Mouse (Mus musculus) kidney, embryonic 15.5 days (tissue): ENCODE results near the gene Rnf166. TPM values are rescaled to one million over a fixed set of nuclear protein-coding genes. Genes with fewer than 3 reads are reported as not detected.

Source experiments
- ATAC-seq: fragments of 200-750 bp; cut with Nextera tagmentation; replicated peaks from 2 replicates; pipeline ENCODE4 v1.8.0; 2017; ENCODE audit warnings: moderate TSS enrichment; ENCODE audit not compliant: low FRiP score
- H3K27ac ChIP-seq: fragments of 300-500 bp; sonication (generic); 2 replicates; pipeline ENCODE4 v1.5.1; 2015; ENCODE audit warnings: mild to moderate bottlenecking, inconsistent platforms
- H3K27me3 ChIP-seq: fragments of 300-500 bp; sonication (generic); 2 replicates; pipeline ENCODE4 v1.6.1; 2015; ENCODE audit warnings: inconsistent platforms
- H3K36me3 ChIP-seq: fragments of 300-500 bp; sonication (generic); 2 replicates; pipeline ENCODE4 v1.6.1; 2015; ENCODE audit warnings: inconsistent platforms
- H3K4me1 ChIP-seq: fragments of 300-500 bp; sonication (generic); 2 replicates; pipeline ENCODE4 v1.6.1; 2015; ENCODE audit warnings: inconsistent platforms
- H3K4me2 ChIP-seq: fragments of 300-500 bp; sonication (generic); 2 replicates; pipeline ENCODE4 v1.6.1; 2015; ENCODE audit warnings: moderate library complexity, mild to moderate bottlenecking, inconsistent platforms
- H3K4me3 ChIP-seq: fragments of 300-500 bp; sonication (generic); replicated peaks from 2 replicates; pipeline ENCODE4 v1.5.1; 2015; ENCODE audit warnings: mild to moderate bottlenecking, inconsistent platforms
- H3K9ac ChIP-seq: fragments of 300-500 bp; sonication (generic); 2 replicates; pipeline ENCODE4 v1.6.1; 2015; ENCODE audit warnings: mild to moderate bottlenecking, inconsistent platforms
- H3K9me3 ChIP-seq: fragments of 300-500 bp; sonication (generic); replicated peaks from 2 replicates; pipeline ENCODE4 v1.6.1; 2016; ENCODE audit warnings: inconsistent platforms
- WGBS: fragments of 180-500 bp; shearing (Covaris S2); methylation state at CpG from one replicate; pipeline ENCODE4 v1.1.7; 2015; ENCODE audit warnings: mixed read lengths; 5-methylcytosine and 5-hydroxymethylcytosine counted together
- polyA plus RNA-seq: library from polyadenylated mRNA; unstranded; fragments of >200 nt; fragmentation: Nextera tagmentation; extraction: Ambion mirVana; gene quantifications from 2 replicates; pipeline ENCODE4 v1.2.1, GENCODE M21; 2015

Gene Rnf166
- polyA plus RNA-seq, 1 experiment from 2014 or later, result 39.8 TPM

GRCm38 (mm10) chr8:122497912-122498311, 22.0 kb upstream of the Rnf166 start:
- H3K4me3 ChIP-seq, result no peak overlapping the region
- peaks cover 7% of the 10 kb centered on the region for H3K4me1 ChIP-seq
- H3K27me3 ChIP-seq, result no peaks in the 10 kb centered on the region
- H3K36me3 ChIP-seq, result peaks cover 88% of the 10 kb centered on the region
- H3K27ac ChIP-seq, result peak overlapping the region; percentile 64
- WGBS, result 76% methylated on average over 17 of the region's 17 CpGs
- no peak for ATAC-seq
- no peaks in the 10 kb centered on the region for H3K9me3 ChIP-seq
- H3K9ac ChIP-seq, result no peak overlapping the region
- H3K4me2 ChIP-seq, result no peak overlapping the region

DNA sequence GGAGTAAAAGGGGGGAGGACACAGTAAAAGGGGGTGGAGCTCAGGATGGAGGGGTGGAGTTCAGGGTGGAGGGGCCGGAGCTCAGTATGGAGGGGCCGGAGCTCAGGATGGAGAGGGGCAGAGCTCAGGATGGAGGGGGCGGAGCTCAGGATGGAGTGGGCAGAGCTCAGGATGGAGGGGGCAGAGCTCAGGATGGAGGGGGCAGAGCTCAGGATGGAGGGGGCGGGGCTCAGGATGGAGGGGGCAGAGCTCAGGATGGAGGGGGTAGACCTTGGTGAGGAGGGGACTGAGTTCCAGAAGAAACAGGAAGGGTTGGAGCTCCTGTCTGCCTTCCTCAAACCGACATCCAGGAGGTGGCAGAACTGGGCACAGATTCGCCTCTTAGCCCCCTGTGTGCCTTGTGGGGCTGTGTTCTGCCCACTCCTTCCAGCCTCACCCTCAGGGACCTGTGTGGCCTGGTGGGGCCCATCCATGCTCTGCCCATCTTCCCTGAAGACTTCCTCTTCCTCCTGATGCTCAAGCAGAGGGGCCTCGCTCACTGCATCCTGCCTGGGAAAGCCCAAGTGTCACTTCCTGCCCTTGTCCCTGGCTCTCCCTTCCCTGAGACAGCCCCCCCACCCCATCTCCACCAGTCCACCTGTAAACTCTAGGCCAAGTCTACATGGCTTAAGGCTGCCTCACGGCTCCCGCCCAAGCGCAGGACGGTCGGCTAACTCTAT, 21.3 kb upstream of the Rnf166 start:
- 78% methylated on average over 12 of the region's 12 CpGs for whole genome bisulfite sequencing
- H3K9me3 ChIP-seq, result no peaks in the 10 kb centered on the region
- no peak for ATAC-seq
- H3K4me1 ChIP-seq, result peaks cover 7% of the 10 kb centered on the region
- H3K27me3 ChIP-seq, result no peaks in the 10 kb centered on the region
- H3K27ac ChIP-seq, result peak overlapping the region; percentile 64
- no peak overlapping the region for H3K4me2 ChIP-seq
- H3K9ac ChIP-seq, result no peak overlapping the region
- H3K36me3 ChIP-seq, result peaks cover 94% of the 10 kb centered on the region
- no peak overlapping the region for H3K4me3 ChIP-seq

- no peaks in the 10 kb centered on the region for H3K9me3 ChIP-seq
- no peak for ATAC-seq
- no peak overlapping the region for H3K9ac ChIP-seq
- H3K27me3 ChIP-seq, result no peaks in the 10 kb centered on the region
- H3K4me1 ChIP-seq, result no peaks in the 10 kb centered on the region
- 93% methylated on average over 9 of the region's 9 CpGs for WGBS
- no peak overlapping the region for H3K4me3 ChIP-seq
- peaks cover 98% of the 10 kb centered on the region for H3K36me3 ChIP-seq
- H3K4me2 ChIP-seq, result no peak overlapping the region
- H3K27ac ChIP-seq, result no peak overlapping the region
These were observed 12.5 kb upstream of the Rnf166 start for GRCm38 (mm10) chr8:122488387-122488786.

DNA sequence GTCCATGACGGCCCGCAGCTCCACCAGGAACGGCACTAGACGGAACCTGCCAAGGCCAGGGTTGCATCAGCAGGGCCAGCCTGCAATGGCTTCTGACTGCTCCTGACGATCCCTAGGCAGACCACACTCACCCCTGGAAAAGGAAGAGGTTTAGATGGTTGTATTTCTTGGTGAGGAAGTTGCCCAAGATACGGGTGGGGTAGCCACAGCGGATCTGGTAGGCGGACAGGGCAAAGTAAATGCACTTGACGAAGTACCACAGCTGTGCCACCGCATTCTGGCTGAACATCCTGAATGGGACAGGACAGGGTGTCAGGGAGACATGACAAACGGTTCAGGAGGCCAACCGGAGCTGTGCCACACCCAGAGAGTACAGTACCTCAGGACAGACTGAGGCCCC, 9.0 kb upstream of the Rnf166 start:
- Histone ChIP-seq H3K27me3 (no peaks in the 10 kb centered on the region), H3K27ac (no peak overlapping the region), H3K9ac (no peak overlapping the region), H3K36me3 (peaks cover 96% of the 10 kb centered on the region), H3K4me2 (no peak overlapping the region), H3K4me3 (no peak overlapping the region), H3K9me3 (no peaks in the 10 kb centered on the region), H3K4me1 (no peaks in the 10 kb centered on the region)
- 88% methylated on average over 12 of the region's 12 CpGs for WGBS
- no peak for ATAC-seq

- Histone ChIP-seq H3K36me3 (peaks cover 96% of the 10 kb centered on the region), H3K27me3 (no peaks in the 10 kb centered on the region), H3K27ac (no peak overlapping the region), H3K4me1 (no peaks in the 10 kb centered on the region), H3K4me2 (no peak overlapping the region), H3K4me3 (no peak overlapping the region), H3K9me3 (no peaks in the 10 kb centered on the region), H3K9ac (no peak overlapping the region)
- no peak for ATAC-seq
- 95% methylated on average over 7 of the region's 7 CpGs for WGBS
These were observed 8.0 kb upstream of the Rnf166 start for GRCm38 (mm10) chr8:122483877-122484276.

DNA sequence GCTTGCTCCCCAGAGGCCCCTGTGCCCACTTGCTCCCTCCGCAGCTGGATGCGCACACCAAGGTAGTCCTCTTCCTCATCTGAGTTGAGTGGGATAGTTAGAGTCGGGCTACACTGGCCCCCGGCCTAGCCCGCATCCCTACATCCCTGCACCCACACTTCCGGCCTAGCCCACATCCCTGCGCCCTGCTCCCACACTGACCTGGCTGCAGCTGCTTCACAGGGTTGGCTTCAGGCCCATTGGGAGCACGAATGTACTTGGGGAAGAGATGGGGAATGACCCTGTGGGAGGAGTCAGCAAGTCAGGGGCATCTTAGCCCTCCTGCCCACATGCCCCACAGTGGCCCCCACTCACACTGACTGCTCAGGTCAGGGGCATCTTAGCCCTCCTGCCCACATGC, 6.6 kb upstream of the Rnf166 start:
- H3K4me2 ChIP-seq, result no peak overlapping the region
- H3K4me1 ChIP-seq, result no peaks in the 10 kb centered on the region
- no peak overlapping the region for H3K9ac ChIP-seq
- peaks cover 95% of the 10 kb centered on the region for H3K36me3 ChIP-seq
- H3K9me3 ChIP-seq, result no peaks in the 10 kb centered on the region
- H3K27me3 ChIP-seq, result no peaks in the 10 kb centered on the region
- ATAC-seq, result no peak
- 94% methylated on average over 8 of the region's 8 CpGs for WGBS
- H3K27ac ChIP-seq, result no peak overlapping the region
- no peak overlapping the region for H3K4me3 ChIP-seq

- Histone ChIP-seq H3K4me2 (peak overlapping the region; percentile 77), H3K36me3 (peaks cover 61% of the 10 kb centered on the region)
- peak; percentile 12; the same call in 1 of the 2 replicates for ATAC-seq
These were observed 808 bp downstream of the Rnf166 start for GRCm38 (mm10) chr8:122474951-122475560.

GRCm38 (mm10) chr8:122473911-122474421, 1.9 kb downstream of the Rnf166 start:
- no peaks in the 10 kb centered on the region for H3K27me3 ChIP-seq
- ATAC-seq, result no peak
- H3K36me3 ChIP-seq, result peaks cover 53% of the 10 kb centered on the region
- no peak overlapping the region for H3K9ac ChIP-seq
- H3K27ac ChIP-seq, result no peak overlapping the region
- H3K9me3 ChIP-seq, result no peaks in the 10 kb centered on the region
- 91% methylated on average over 8 of the region's 8 CpGs for WGBS
- H3K4me2 ChIP-seq, result no peak overlapping the region
- H3K4me3 ChIP-seq, result peak overlapping the region; percentile 100; the same call in 1 of the 2 replicates
- H3K4me1 ChIP-seq, result peaks cover 25% of the 10 kb centered on the region

More at GRCm38 (mm10) chr8:122474951-122475560, 808 bp downstream of the Rnf166 start:
- Histone ChIP-seq H3K4me3 (peak overlapping the region; percentile 100), H3K9ac (peak overlapping the region; percentile 96), H3K27ac (peak overlapping the region; percentile 65), H3K27me3 (no peaks in the 10 kb centered on the region), H3K4me1 (peaks cover 25% of the 10 kb centered on the region), H3K9me3 (no peaks in the 10 kb centered on the region)
- WGBS, result 5% methylated on average over 16 of the region's 16 CpGs

DNA sequence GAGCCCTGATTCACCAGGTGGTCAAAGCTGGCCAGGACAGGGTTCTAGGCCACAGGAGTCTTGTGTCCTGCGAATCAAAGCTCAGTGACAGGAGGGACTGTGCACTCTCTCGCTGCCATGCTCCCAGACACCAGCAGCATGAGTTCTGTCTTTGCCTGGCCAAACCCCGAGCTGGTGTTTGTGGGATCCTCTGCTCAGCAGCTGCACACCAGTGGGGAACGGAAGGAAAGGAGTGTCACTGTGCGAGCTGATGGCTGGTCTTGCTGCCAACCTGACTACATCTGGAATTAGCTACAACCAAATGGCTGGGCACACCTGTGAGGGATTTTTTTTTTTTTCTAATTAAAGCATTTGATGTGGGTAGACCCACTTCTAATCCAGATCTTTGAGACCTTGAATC, 5.2 kb downstream of the Rnf166 start:
- Histone ChIP-seq H3K36me3 (peaks cover 69% of the 10 kb centered on the region), H3K4me3 (no peak overlapping the region), H3K9me3 (no peaks in the 10 kb centered on the region), H3K27ac (no peak overlapping the region), H3K27me3 (no peaks in the 10 kb centered on the region), H3K4me1 (peaks cover 15% of the 10 kb centered on the region), H3K4me2 (no peak overlapping the region), H3K9ac (no peak overlapping the region)
- 87% methylated on average over 5 of the region's 5 CpGs for WGBS
- no peak for ATAC-seq

- peaks cover 11% of the 10 kb centered on the region for H3K4me1 ChIP-seq
- peaks cover 74% of the 10 kb centered on the region for H3K36me3 ChIP-seq
- H3K9ac ChIP-seq, result no peak overlapping the region
- H3K4me3 ChIP-seq, result no peak overlapping the region
- H3K27me3 ChIP-seq, result no peaks in the 10 kb centered on the region
- H3K9me3 ChIP-seq, result no peaks in the 10 kb centered on the region
- H3K4me2 ChIP-seq, result no peak overlapping the region
- ATAC-seq, result no peak
- no peak overlapping the region for H3K27ac ChIP-seq
- WGBS, result 87% methylated on average over 10 of the region's 10 CpGs
These were observed 5.9 kb downstream of the Rnf166 start for GRCm38 (mm10) chr8:122469965-122470364.

- Histone ChIP-seq H3K36me3 (peaks cover 74% of the 10 kb centered on the region), H3K9ac (no peak overlapping the region), H3K27me3 (no peaks in the 10 kb centered on the region), H3K9me3 (no peaks in the 10 kb centered on the region), H3K4me1 (peaks cover 6% of the 10 kb centered on the region), H3K4me2 (no peak overlapping the region), H3K4me3 (no peak overlapping the region), H3K27ac (no peak overlapping the region)
- 73% methylated on average over 6 of the region's 6 CpGs for WGBS
- no peak for ATAC-seq
These were observed 6.5 kb downstream of the Rnf166 start for GRCm38 (mm10) chr8:122469407-122469806.

GRCm38 (mm10) chr8:122467816-122468215, 8.0 kb downstream of the Rnf166 start:
- ATAC-seq, result no peak
- Histone ChIP-seq H3K36me3 (peaks cover 60% of the 10 kb centered on the region), H3K4me3 (no peak overlapping the region), H3K27ac (no peak overlapping the region), H3K4me2 (no peak overlapping the region), H3K27me3 (peaks cover 4% of the 10 kb centered on the region), H3K9me3 (no peaks in the 10 kb centered on the region), H3K4me1 (0 out of 2 replicates have a peak, but pooled peaks cover 3% of the 10 kb centered on the region), H3K9ac (no peak overlapping the region)
- WGBS, result 91% methylated on average over 13 of the region's 13 CpGs
